Mouse (Mus musculus) liver, embryonic 14.5 days (tissue): ENCODE data around the gene Rnf146.

Experiments used
- CTCF ChIP-seq: IDR thresholded peaks from 2 replicates; pipeline ENCODE4 v1.5.1; 2016; ENCODE audit warnings: antibody characterized with exemption, low read depth, control low read depth
- EP300 ChIP-seq: IDR thresholded peaks from 2 replicates; pipeline ENCODE4 v1.6.1; 2016; ENCODE audit warnings: antibody characterized with exemption, low read depth

GRCm38 (mm10) chr10:29402656-29403268 lies 40.5 kb upstream of the Rnf146 start:
- no peak for TF ChIP-seq EP300
- no peak for TF ChIP-seq CTCF
